Mouse (Mus musculus) gastrocnemius, adult 2 months (tissue): ENCODE results near the gene Nos1ap. TPM values are rescaled to one million over a fixed set of nuclear protein-coding genes. Genes with fewer than 3 reads are reported as not detected.

Experiments
- DNase-seq: peaks from one replicate; pipeline ENCODE4 v3.0.0; 2022
- H3K27ac ChIP-seq: fragments of 200-600 bp; 2 replicates; pipeline ENCODE4 v1.8.1; 2022; ENCODE audit warnings: mild to moderate bottlenecking
- H3K4me3 ChIP-seq: fragments of 200-600 bp; 2 replicates; pipeline ENCODE4 v1.8.1; 2022; ENCODE audit warnings: mild to moderate bottlenecking, moderate library complexity
- CTCF ChIP-seq: fragments of 200-600 bp; IDR thresholded peaks from 2 replicates; pipeline ENCODE4 v1.8.1; 2022; ENCODE audit warnings: antibody characterized with exemption, mild to moderate bottlenecking, moderate library complexity
- intact Hi-C: fragments of 180-260 bp; cut with DNase I; formaldehyde crosslinking; loops from one replicate; pipeline ENCODE4 v1.15.1; 2025
- total RNA-seq, 2 experiments: library from RNA; stranded (reverse); gene quantifications; 2 replicates each; pipeline ENCODE4 v1.2.3; 2021

Nos1ap gene
- total RNA-seq, 2 experiments from 2014 or later, result 0.79 to 2.0 TPM

GRCm38 (mm10) chr1:170479458-170479798, 110.2 kb downstream of the Nos1ap start:
- DNase-seq, result no peak
- Histone ChIP-seq H3K27ac (no peak overlapping the region), H3K4me3 (no peak overlapping the region)
- intact Hi-C loops, result no loop called here
- TF ChIP-seq CTCF, result no peak

- intact Hi-C loops, result no loop called here
- H3K4me3 ChIP-seq, result no peak overlapping the region
- DNase-seq, result no peak
- H3K27ac ChIP-seq, result peak overlapping the region; percentile 50; the same call in 1 of the 2 replicates
- TF ChIP-seq CTCF, result no peak
Observed at GRCm38 (mm10) chr1:170478791-170479457, 110.7 kb downstream of the Nos1ap start.

- intact Hi-C loops, result no loop called here
- no peak for TF ChIP-seq CTCF
- H3K27ac ChIP-seq, result peak overlapping the region; percentile 50; the same call in 1 of the 2 replicates
- peak; percentile 40 for DNase-seq
- H3K4me3 ChIP-seq, result no peak overlapping the region
Observed at GRCm38 (mm10) chr1:170477636-170478600, 111.7 kb downstream of the Nos1ap start.

- TF ChIP-seq CTCF, result no peak
- intact Hi-C loops, result no loop called here
- H3K27ac ChIP-seq, result no peak overlapping the region
- DNase-seq, result no peak
- no peak overlapping the region for H3K4me3 ChIP-seq
Observed at GRCm38 (mm10) chr1:170473460-170473859, 116.2 kb downstream of the Nos1ap start.

- Histone ChIP-seq H3K27ac (no peak overlapping the region), H3K4me3 (no peak overlapping the region)
- DNase-seq, result no peak
- TF ChIP-seq CTCF, result no peak
- intact Hi-C loops, result no loop called here
Observed at GRCm38 (mm10) chr1:170472861-170473260, 116.8 kb downstream of the Nos1ap start.

- intact Hi-C loops, result no loop called here
- no peak for TF ChIP-seq CTCF
- DNase-seq, result no peak
- Histone ChIP-seq H3K4me3 (no peak overlapping the region), H3K27ac (no peak overlapping the region)
Observed at GRCm38 (mm10) chr1:170466099-170467009, 123.3 kb downstream of the Nos1ap start.

GRCm38 (mm10) chr1:170462140-170462539, 127.5 kb downstream of the Nos1ap start:
- no peak overlapping the region for H3K4me3 ChIP-seq
- TF ChIP-seq CTCF, result no peak
- intact Hi-C loops, result no loop called here
- DNase-seq, result no peak
- no peak overlapping the region for H3K27ac ChIP-seq

- intact Hi-C loops, result no loop called here
- no peak for TF ChIP-seq CTCF
- no peak overlapping the region for H3K4me3 ChIP-seq
- DNase-seq, result no peak
- no peak overlapping the region for H3K27ac ChIP-seq
Observed at GRCm38 (mm10) chr1:170459896-170460602, 129.6 kb downstream of the Nos1ap start.

GRCm38 (mm10) chr1:170457673-170458072, 132.0 kb downstream of the Nos1ap start:
- H3K4me3 ChIP-seq, result no peak overlapping the region
- intact Hi-C loops, result no loop called here
- H3K27ac ChIP-seq, result no peak overlapping the region
- TF ChIP-seq CTCF, result no peak
- no peak for DNase-seq

- H3K4me3 ChIP-seq, result no peak overlapping the region
- no peak for TF ChIP-seq CTCF
- no peak overlapping the region for H3K27ac ChIP-seq
- intact Hi-C loops, result no loop called here
- no peak for DNase-seq
Observed at GRCm38 (mm10) chr1:170455910-170456700, 133.6 kb downstream of the Nos1ap start.

GRCm38 (mm10) chr1:170455387-170455786, 134.3 kb downstream of the Nos1ap start:
- H3K4me3 ChIP-seq, result no peak overlapping the region
- TF ChIP-seq CTCF, result no peak
- no peak for DNase-seq
- intact Hi-C loops, result no loop called here
- H3K27ac ChIP-seq, result no peak overlapping the region
